Mouse (Mus musculus) adrenal gland, adult 8-10 months (tissue): Measurements from ENCODE around the gene Polrmt. TPM values are rescaled to one million over a fixed set of nuclear protein-coding genes. Genes with fewer than 3 reads are reported as not detected.
"Not testable (repeated sequence)": the region's sequence is repeated elsewhere in the genome, so short reads cannot be mapped to it uniquely, and the experiment has no call there.

Source experiments
- DNase-seq: peaks from one replicate; pipeline ENCODE4 v3.0.0; 2022
- total RNA-seq, 4 experiments: library from RNA; stranded (reverse); gene quantifications; 2 replicates each; pipeline ENCODE4 v1.2.4; 2022

The Polrmt gene
- total RNA-seq, 4 experiments from 2014 or later = 58.5 to 79.0 (median 70.8) TPM

GRCm38 (mm10) chr10:79774486-79775279 is 28.3 kb upstream of the Polrmt start:
- no peak for DNase-seq

- no peak for DNase-seq
Observed at GRCm38 (mm10) chr10:79773208-79773607, 26.8 kb upstream of the Polrmt start.

GRCm38 (mm10) chr10:79772320-79772719 is 25.9 kb upstream of the Polrmt start:
- no peak for DNase-seq

GRCm38 (mm10) chr10:79769329-79769728 is 22.9 kb upstream of the Polrmt start:
- no peak for DNase-seq

GRCm38 (mm10) chr10:79768400-79768799 is 22.0 kb upstream of the Polrmt start:
- DNase-seq = no peak

- peak; percentile 92 for DNase-seq
Observed at GRCm38 (mm10) chr10:79767372-79768244, 21.2 kb upstream of the Polrmt start.

- DNase-seq = peak; percentile 100
Observed at GRCm38 (mm10) chr10:79766508-79767325, 20.3 kb upstream of the Polrmt start, which contains the start of gene Rnf126. TSS of gene Rnf126 (minus strand) at chr10:79766952.

GRCm38 (mm10) chr10:79766001-79766507 is 19.7 kb upstream of the Polrmt start:
- DNase-seq = no peak

- no peak for DNase-seq
Observed at GRCm38 (mm10) chr10:79765228-79765745, 18.9 kb upstream of the Polrmt start.

- DNase-seq = no peak
Observed at GRCm38 (mm10) chr10:79764234-79764633, 17.9 kb upstream of the Polrmt start.

GRCm38 (mm10) chr10:79762875-79763274 is 16.5 kb upstream of the Polrmt start:
- DNase-seq = no peak

- no peak for DNase-seq
Observed at GRCm38 (mm10) chr10:79760603-79761143, 14.3 kb upstream of the Polrmt start.

GRCm38 (mm10) chr10:79759675-79760074 is 13.3 kb upstream of the Polrmt start:
- DNase-seq = not testable (repeated sequence)

- no peak for DNase-seq
Observed at GRCm38 (mm10) chr10:79756660-79757059, 10.3 kb upstream of the Polrmt start.

- DNase-seq = no peak
Observed at GRCm38 (mm10) chr10:79755854-79756253, 9.5 kb upstream of the Polrmt start.

- DNase-seq = peak; percentile 71
Observed at GRCm38 (mm10) chr10:79754856-79755516, 8.6 kb upstream of the Polrmt start, which contains the start of gene Fgf22. TSS of gene Fgf22 (plus strand) at chr10:79755076.

GRCm38 (mm10) chr10:79748496-79748895 is 2.1 kb upstream of the Polrmt start:
- DNase-seq = no peak

GRCm38 (mm10) chr10:79746774-79747151 is 382 bp upstream of the Polrmt start:
- DNase-seq = no peak

GRCm38 (mm10) chr10:79745411-79745810 is 970 bp downstream of the Polrmt start:
- DNase-seq = no peak

- no peak for DNase-seq
Observed at GRCm38 (mm10) chr10:79743650-79744365, 2.6 kb downstream of the Polrmt start.
